Comparison of ENCODE assay signal across 8 mouse cellular contexts in the genomic region with DNA sequence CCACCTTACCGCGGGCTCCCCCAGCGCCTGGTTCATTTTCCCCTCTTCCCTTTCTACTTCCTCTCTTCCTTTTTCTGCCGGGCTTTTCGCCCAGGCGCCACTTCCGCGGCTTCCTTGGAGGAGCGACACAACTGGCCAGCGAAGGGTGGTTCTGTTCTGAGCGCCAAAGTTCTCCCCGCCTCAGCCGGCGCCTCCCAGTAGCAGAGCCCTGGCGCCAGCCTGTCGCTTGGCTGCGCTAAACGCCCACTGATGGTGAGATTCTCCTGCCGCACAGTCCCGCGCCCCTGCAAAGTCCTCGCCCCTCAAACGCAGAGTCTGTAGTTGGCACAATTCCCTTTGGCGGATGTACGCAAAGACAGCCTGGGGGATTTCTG. TPM values are rescaled to one million over a fixed set of nuclear protein-coding genes. Genes with fewer than 3 reads are reported as not detected.
DNase-seq lines count a peak whose midpoint lies in the region; ATAC-seq lines count a peak whose summit lies in the region.

TSS of gene Grin3a (minus strand) at position 133 of the 374 bp plus-strand sequence.

- peaks cover 28% of the 10 kb centered on the region for H3K27me3 ChIP-seq in forebrain, embryonic 11.5 days (ENCODE audit: control insufficient read depth, insufficient read depth, low read length)
- H3K27me3 ChIP-seq in heart, embryonic 16.5 days (ENCODE audit: control insufficient read depth, insufficient read depth, low read length): peaks cover 30% of the 10 kb centered on the region
- H3K27me3 ChIP-seq in liver, embryonic 11.5 days (replicated peaks; ENCODE audit: control insufficient read depth, insufficient read depth, low read length): peaks cover 33% of the 10 kb centered on the region

- ATAC-seq in forebrain, embryonic 11.5 days (replicated peaks; ENCODE audit: low FRiP score): peak; percentile 92
- ATAC-seq in heart, embryonic 16.5 days (replicated peaks; ENCODE audit: extremely low read depth, insufficient read depth, low FRiP score): peak; percentile 78
- ATAC-seq in liver, embryonic 11.5 days (replicated peaks; ENCODE audit: low FRiP score): peak; percentile 75

- H3K4me2 ChIP-seq in forebrain, embryonic 11.5 days (ENCODE audit: low read depth, low read length, severe bottlenecking): peak within 1 kb of the TSS; percentile 87
- peak within 1 kb of the TSS; percentile 82 for H3K4me2 ChIP-seq in heart, embryonic 16.5 days (ENCODE audit: low read depth, low read length)
- H3K4me2 ChIP-seq in liver, embryonic 11.5 days: peak within 1 kb of the TSS; percentile 72

- peak within 1 kb of the TSS; percentile 42 for H3K9ac ChIP-seq in forebrain, embryonic 11.5 days (ENCODE audit: low read length)
- H3K9ac ChIP-seq in heart, embryonic 16.5 days (ENCODE audit: low read length): peak within 1 kb of the TSS; percentile 38; the same call in 1 of the 2 replicates
- H3K9ac ChIP-seq in liver, embryonic 11.5 days (ENCODE audit: low read depth, low read length): no peak within 1 kb of the TSS

- H3K36me3 ChIP-seq in forebrain, embryonic 11.5 days (ENCODE audit: control insufficient read depth, insufficient read depth, low read length): no peaks in the 10 kb centered on the region
- H3K36me3 ChIP-seq in heart, embryonic 16.5 days (ENCODE audit: control insufficient read depth, insufficient read depth): no peaks in the 10 kb centered on the region
- H3K36me3 ChIP-seq in liver, embryonic 11.5 days (ENCODE audit: control insufficient read depth, insufficient read depth, low read length): no peaks in the 10 kb centered on the region

- WGBS in forebrain, embryonic 11.5 days: under 1% methylated on average over 25 of the region's 25 CpGs
- under 1% methylated on average over 25 of the region's 25 CpGs for WGBS in heart, embryonic 16.5 days
- WGBS in liver, embryonic 11.5 days: under 1% methylated on average over 25 of the region's 25 CpGs

- peak within 1 kb of the TSS; percentile 50 for H3K4me3 ChIP-seq in forebrain, embryonic 11.5 days (ENCODE audit: low read depth, low read length)
- peak within 1 kb of the TSS; percentile 62 for H3K4me3 ChIP-seq in heart, embryonic 16.5 days (ENCODE audit: low read length)
- H3K4me3 ChIP-seq in liver, embryonic 11.5 days (ENCODE audit: low read depth, low read length): peak within 1 kb of the TSS; percentile 49

- H3K9me3 ChIP-seq in forebrain, embryonic 11.5 days (ENCODE audit: control insufficient read depth, low read length): no peaks in the 10 kb centered on the region
- H3K9me3 ChIP-seq in heart, embryonic 16.5 days (replicated peaks; ENCODE audit: control insufficient read depth, low read length): no peaks in the 10 kb centered on the region
- H3K9me3 ChIP-seq in liver, embryonic 11.5 days (ENCODE audit: control insufficient read depth, low read length): no peaks in the 10 kb centered on the region

- DNase-seq in ovary, postnatal 36 days (ENCODE audit: low spot score): peak; percentile 39
- no peak for DNase-seq in ovary, adult 18-20 months (ENCODE audit: low spot score)
- DNase-seq in forebrain, embryonic 11.5 days (ENCODE audit: low spot score): peak; percentile 81
- DNase-seq in kidney, postnatal 25 days: peak; percentile 34 to 59
- peak; percentile 39 for DNase-seq in liver, embryonic 11.5 days (ENCODE audit: low spot score)
- DNase-seq in retina, postnatal 1 day: peak; percentile 61
- DNase-seq in thymus, postnatal 0 days (ENCODE audit: low spot score): no peak

- H3K27ac ChIP-seq in forebrain, embryonic 11.5 days (ENCODE audit: low read depth, low read length): no peak within 1 kb of the TSS
- no peak within 1 kb of the TSS for H3K27ac ChIP-seq in heart, embryonic 16.5 days (ENCODE audit: low read length)
- H3K27ac ChIP-seq in liver, embryonic 11.5 days (ENCODE audit: low read depth, low read length): no peak within 1 kb of the TSS

- peaks cover 10% of the 10 kb centered on the region; the same call in 1 of the 2 replicates for H3K4me1 ChIP-seq in forebrain, embryonic 11.5 days (replicated peaks; ENCODE audit: control insufficient read depth, insufficient read depth, low read length)
- 0 out of 2 replicates have a peak, but pooled peaks cover 4% of the 10 kb centered on the region for H3K4me1 ChIP-seq in heart, embryonic 16.5 days (ENCODE audit: control insufficient read depth, insufficient read depth, low read length)
- no peaks in the 10 kb centered on the region for H3K4me1 ChIP-seq in liver, embryonic 11.5 days (replicated peaks; ENCODE audit: control insufficient read depth, insufficient read depth, low read length)

RNA-seq across cellular contexts. Expression of gene Grin3a, which starts in this region (rescaled TPM):
- 0.41 and 0.80 TPM in 2 replicates for polyA plus RNA-seq in forebrain, embryonic 11.5 days (2014; fragmentation: Nextera tagmentation; extraction: Ambion mirVana)
- polyA plus RNA-seq in heart, embryonic 16.5 days (2015; fragmentation: Nextera tagmentation; extraction: Ambion mirVana): 0.21 and 0.26 TPM in 2 replicates
- 0.22 and 0.29 TPM in 2 replicates for polyA plus RNA-seq in liver, embryonic 11.5 days (2014; fragmentation: Nextera tagmentation; extraction: Ambion mirVana)
- polyA plus RNA-seq in thymus, postnatal 0 days (2015; fragmentation: Nextera tagmentation; extraction: Ambion mirVana): 0.04 and 0.10 TPM in 2 replicates

Comparison
In these comparisons a context has a peak if more than half of its experiments do, and no peak if none do; other contexts are left out.
1. DNase-seq: peak in ovary, postnatal 36 days (single experiment), kidney, postnatal 25 days (2 of 2) and retina, postnatal 1 day (single experiment); none in ovary, adult 18-20 months (single experiment) and thymus, postnatal 0 days (single experiment).
2. Peak in DNase-seq, ATAC-seq, H3K4me3 ChIP-seq, H3K9ac ChIP-seq and H3K4me2 ChIP-seq in forebrain, embryonic 11.5 days; RNA of the gene not detected or under 1 TPM.
3. Peak in ATAC-seq, H3K4me3 ChIP-seq, H3K9ac ChIP-seq and H3K4me2 ChIP-seq in heart, embryonic 16.5 days; RNA of the gene not detected or under 1 TPM.
4. Peak in DNase-seq, ATAC-seq, H3K4me3 ChIP-seq and H3K4me2 ChIP-seq in liver, embryonic 11.5 days; RNA of the gene not detected or under 1 TPM.
5. Peak in every context shown above with its lines, with median percentiles within 50 percentile points of each other: ATAC-seq, H3K4me2 ChIP-seq and H3K4me3 ChIP-seq.